Mouse (Mus musculus): Measurements from ENCODE around the gene Cep170. TPM values are rescaled to one million over a fixed set of nuclear protein-coding genes. Genes with fewer than 3 reads are reported as not detected.
A peak's percentile ranks its signal among the peaks of the same experiment; 100 is the strongest.

Cep170 gene
- polyA plus RNA-seq, 1 experiment from 2014 or later, result 7.3 TPM

DNA sequence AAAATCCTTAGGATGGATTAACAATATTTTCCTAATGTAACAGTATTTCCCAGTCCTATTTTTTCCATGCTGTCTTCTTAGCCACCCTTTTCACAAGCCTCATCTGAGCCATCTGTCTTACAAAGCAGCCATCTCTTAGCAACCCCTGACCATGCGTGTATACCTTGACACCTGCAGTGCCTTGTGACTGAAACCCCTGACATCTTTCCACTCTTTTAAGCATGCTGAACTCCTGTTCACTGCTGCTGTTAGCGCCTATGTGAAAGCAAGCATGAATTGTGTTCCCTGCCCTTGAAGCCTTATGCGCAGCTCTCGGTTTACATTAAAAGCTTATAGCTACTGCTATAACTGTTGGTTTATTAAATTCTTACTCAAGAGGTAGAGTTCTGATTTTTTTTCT is 11.2 kb upstream of the Cep170 start:
- H3K4me1 ChIP-seq (replicated peaks), result peaks cover 58% of the 10 kb centered on the region
- no peak for ATAC-seq (ENCODE audit: insufficient read depth)
- WGBS (ENCODE audit: insufficient replicate concordance), result 79% methylated on average over 4 of the region's 4 CpGs
- no peaks in the 10 kb centered on the region for H3K27me3 ChIP-seq
- no peak overlapping the region for H3K27ac ChIP-seq (replicated peaks)
- no peak overlapping the region for H3K4me2 ChIP-seq
- no peak overlapping the region for H3K4me3 ChIP-seq (replicated peaks)
- H3K9me3 ChIP-seq (replicated peaks), result no peaks in the 10 kb centered on the region
- H3K9ac ChIP-seq, result no peak overlapping the region
- H3K36me3 ChIP-seq (replicated peaks), result no peaks in the 10 kb centered on the region

DNA sequence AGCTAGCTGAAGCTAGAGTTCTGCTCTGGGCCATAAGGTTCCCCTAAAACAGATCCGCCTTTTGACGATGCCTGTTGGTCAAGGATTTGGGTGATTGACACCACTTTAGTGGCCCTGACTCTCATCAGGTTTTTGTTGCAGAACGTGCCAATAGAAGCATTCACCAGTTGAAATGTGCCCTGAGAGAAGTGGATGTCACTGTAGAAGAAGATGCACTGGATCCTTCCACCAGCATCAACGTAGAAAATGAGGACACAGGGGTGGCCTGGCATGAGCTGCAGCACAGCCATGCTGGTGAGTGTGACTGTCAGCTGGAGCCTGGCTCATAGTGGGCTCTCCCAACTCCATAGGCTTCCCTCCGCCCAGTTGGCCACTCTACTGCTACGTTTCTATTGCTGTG is 10.7 kb upstream of the Cep170 start:
- no peak for ATAC-seq (ENCODE audit: insufficient read depth)
- Histone ChIP-seq H3K4me2 (no peak overlapping the region), H3K9me3 (replicated peaks) (no peaks in the 10 kb centered on the region), H3K4me3 (replicated peaks) (no peak overlapping the region), H3K4me1 (replicated peaks) (peaks cover 60% of the 10 kb centered on the region), H3K36me3 (replicated peaks) (no peaks in the 10 kb centered on the region), H3K27me3 (no peaks in the 10 kb centered on the region), H3K27ac (replicated peaks) (no peak overlapping the region), H3K9ac (no peak overlapping the region)
- whole genome bisulfite sequencing (ENCODE audit: insufficient replicate concordance), result 77% methylated on average over 6 of the region's 6 CpGs

GRCm38 (mm10) chr1:176823889-176824288 is 10.0 kb upstream of the Cep170 start:
- Histone ChIP-seq H3K4me3 (replicated peaks) (no peak overlapping the region), H3K4me2 (peak overlapping the region; percentile 23; the same call in 1 of the 2 replicates), H3K36me3 (replicated peaks) (no peaks in the 10 kb centered on the region), H3K4me1 (replicated peaks) (peaks cover 57% of the 10 kb centered on the region), H3K9me3 (replicated peaks) (no peaks in the 10 kb centered on the region), H3K27me3 (no peaks in the 10 kb centered on the region), H3K9ac (no peak overlapping the region), H3K27ac (replicated peaks) (no peak overlapping the region)
- ATAC-seq (ENCODE audit: insufficient read depth), result no peak
- 45% methylated on average over 8 of the region's 8 CpGs for WGBS (ENCODE audit: insufficient replicate concordance)

DNA sequence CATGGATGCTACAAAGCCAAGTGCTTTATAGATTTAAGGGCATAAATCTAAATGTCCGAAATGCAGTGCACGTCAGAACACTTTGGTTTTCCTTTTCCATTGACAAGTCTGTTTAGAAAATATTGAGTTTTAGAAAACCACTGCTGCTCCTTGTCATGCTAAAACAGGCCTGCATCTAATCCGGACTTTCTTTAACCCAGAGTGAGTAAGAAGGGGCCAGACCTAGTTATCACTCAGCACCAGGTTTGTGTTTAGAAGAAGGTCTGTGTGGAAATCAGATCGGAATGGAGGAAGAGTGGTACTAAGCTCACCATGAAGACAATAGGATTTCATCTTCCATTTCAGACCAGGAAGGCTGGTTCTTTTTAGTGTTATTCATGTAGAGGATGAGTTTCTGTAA is 9.1 kb upstream of the Cep170 start:
- Histone ChIP-seq H3K4me1 (replicated peaks) (peaks cover 66% of the 10 kb centered on the region), H3K4me2 (peak overlapping the region; percentile 11; the same call in 1 of the 2 replicates), H3K4me3 (replicated peaks) (no peak overlapping the region), H3K9me3 (replicated peaks) (no peaks in the 10 kb centered on the region), H3K9ac (no peak overlapping the region), H3K27ac (replicated peaks) (no peak overlapping the region), H3K36me3 (replicated peaks) (no peaks in the 10 kb centered on the region), H3K27me3 (no peaks in the 10 kb centered on the region)
- peak; percentile 40; the same call in 1 of the 2 replicates for ATAC-seq (ENCODE audit: insufficient read depth)
- WGBS (ENCODE audit: insufficient replicate concordance), result 19% methylated on average over 4 of the region's 4 CpGs

- no peak overlapping the region for H3K27ac ChIP-seq (replicated peaks)
- H3K9ac ChIP-seq, result no peak overlapping the region
- no peaks in the 10 kb centered on the region for H3K9me3 ChIP-seq (replicated peaks)
- H3K27me3 ChIP-seq, result no peaks in the 10 kb centered on the region
- peak; percentile 84 for ATAC-seq (ENCODE audit: insufficient read depth)
- H3K36me3 ChIP-seq (replicated peaks), result no peaks in the 10 kb centered on the region
- 4% methylated on average over 1 of the region's 1 CpGs for WGBS (ENCODE audit: insufficient replicate concordance)
- H3K4me2 ChIP-seq, result peak overlapping the region; percentile 45
- H3K4me3 ChIP-seq (replicated peaks), result 0 out of 2 replicates have a peak overlapping the region, but pooled peaks have one; percentile 6
- peaks cover 63% of the 10 kb centered on the region for H3K4me1 ChIP-seq (replicated peaks)
These were observed 8.1 kb upstream of the Cep170 start for GRCm38 (mm10) chr1:176821929-176822328.

- Histone ChIP-seq H3K9me3 (replicated peaks) (no peaks in the 10 kb centered on the region), H3K36me3 (replicated peaks) (no peaks in the 10 kb centered on the region), H3K4me3 (replicated peaks) (no peak overlapping the region), H3K4me1 (replicated peaks) (peaks cover 62% of the 10 kb centered on the region), H3K27me3 (no peaks in the 10 kb centered on the region), H3K4me2 (no peak overlapping the region), H3K27ac (replicated peaks) (peak overlapping the region; percentile 58), H3K9ac (no peak overlapping the region)
- no peak for ATAC-seq (ENCODE audit: insufficient read depth)
- WGBS (ENCODE audit: insufficient replicate concordance), result 35% methylated on average over 6 of the region's 6 CpGs
These were observed 4.9 kb upstream of the Cep170 start for GRCm38 (mm10) chr1:176818763-176819162.

DNA sequence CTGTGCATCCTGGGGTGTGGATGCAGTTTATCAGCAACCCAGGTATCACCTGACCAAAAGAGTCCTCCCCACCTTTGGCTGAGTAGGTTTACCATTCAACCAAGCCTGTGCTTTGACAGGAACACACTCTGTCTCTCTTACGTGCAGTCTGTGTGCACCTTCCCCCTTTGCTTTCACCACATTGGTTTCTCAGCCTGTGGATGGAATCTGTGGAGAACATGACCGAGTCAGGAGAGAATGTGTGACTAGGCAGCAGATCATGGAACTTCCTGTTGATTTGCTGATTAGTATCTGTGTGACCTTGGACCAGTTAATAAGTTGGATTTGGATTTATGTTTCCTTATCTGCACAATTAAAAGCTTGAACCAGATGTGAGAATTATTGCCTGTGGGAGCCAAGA is 4.3 kb upstream of the Cep170 start:
- Histone ChIP-seq H3K9ac (no peak overlapping the region), H3K27me3 (no peaks in the 10 kb centered on the region), H3K36me3 (replicated peaks) (no peaks in the 10 kb centered on the region), H3K4me2 (no peak overlapping the region), H3K4me1 (replicated peaks) (peaks cover 58% of the 10 kb centered on the region), H3K4me3 (replicated peaks) (no peak overlapping the region), H3K27ac (replicated peaks) (peak overlapping the region; percentile 58), H3K9me3 (replicated peaks) (no peaks in the 10 kb centered on the region)
- ATAC-seq (ENCODE audit: insufficient read depth), result no peak
- WGBS (ENCODE audit: insufficient replicate concordance), result 42% methylated on average over 2 of the region's 2 CpGs

DNA sequence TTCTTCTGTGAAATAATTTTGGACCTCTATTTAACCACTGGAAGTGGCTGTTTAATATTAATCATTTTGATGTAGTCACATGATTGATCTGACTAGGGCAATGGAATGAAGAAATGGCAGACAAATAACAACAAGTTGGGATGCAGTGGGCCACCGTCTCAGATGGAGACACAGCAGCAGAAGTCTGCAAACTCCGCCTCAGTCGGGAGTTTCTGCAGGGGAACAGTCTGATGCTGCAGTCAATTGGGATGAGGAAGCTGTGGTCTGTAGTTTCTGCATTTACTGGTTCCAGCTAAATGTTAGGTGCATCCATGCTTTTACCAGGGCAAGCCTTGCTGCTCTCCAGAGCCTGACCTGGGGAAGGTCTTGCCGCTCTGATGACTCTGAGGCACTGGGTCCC is 2.9 kb upstream of the Cep170 start:
- Histone ChIP-seq H3K4me1 (replicated peaks) (peaks cover 55% of the 10 kb centered on the region), H3K9ac (no peak overlapping the region), H3K4me3 (replicated peaks) (no peak overlapping the region), H3K36me3 (replicated peaks) (no peaks in the 10 kb centered on the region), H3K4me2 (no peak overlapping the region), H3K27ac (replicated peaks) (no peak overlapping the region), H3K27me3 (no peaks in the 10 kb centered on the region), H3K9me3 (replicated peaks) (no peaks in the 10 kb centered on the region)
- no peak for ATAC-seq (ENCODE audit: insufficient read depth)
- WGBS (ENCODE audit: insufficient replicate concordance), result 57% methylated on average over 4 of the region's 4 CpGs

GRCm38 (mm10) chr1:176814591-176815062 is 760 bp upstream of the Cep170 start, which contains the start of gene Sdccag8:
Gene Sdccag8, plus strand, starts transcription at chr1:176814660.
- Histone ChIP-seq H3K4me1 (replicated peaks) (peaks cover 42% of the 10 kb centered on the region), H3K9me3 (replicated peaks) (no peaks in the 10 kb centered on the region), H3K27me3 (no peaks in the 10 kb centered on the region), H3K27ac (replicated peaks) (peak within 1 kb of the TSS; percentile 98), H3K9ac (peak within 1 kb of the TSS; percentile 92), H3K4me2 (peak within 1 kb of the TSS; percentile 76), H3K36me3 (replicated peaks) (no peaks in the 10 kb centered on the region), H3K4me3 (replicated peaks) (peak within 1 kb of the TSS; percentile 84)
- under 1% methylated on average over 25 of the region's 25 CpGs for WGBS (ENCODE audit: insufficient replicate concordance)
- ATAC-seq (ENCODE audit: insufficient read depth), result peak; percentile 92

GRCm38 (mm10) chr1:176813292-176814035 is 403 bp downstream of the Cep170 start:
- Histone ChIP-seq H3K36me3 (replicated peaks) (no peaks in the 10 kb centered on the region), H3K27me3 (no peaks in the 10 kb centered on the region), H3K4me1 (replicated peaks) (peaks cover 38% of the 10 kb centered on the region), H3K9me3 (replicated peaks) (no peaks in the 10 kb centered on the region), H3K27ac (replicated peaks) (peak overlapping the region; percentile 98), H3K4me3 (replicated peaks) (peak overlapping the region; percentile 84), H3K4me2 (peak overlapping the region; percentile 76), H3K9ac (peak overlapping the region; percentile 92)
- WGBS (ENCODE audit: insufficient replicate concordance), result under 1% methylated on average over 55 of the region's 75 CpGs
- ATAC-seq (ENCODE audit: insufficient read depth), result peak; percentile 56

DNA sequence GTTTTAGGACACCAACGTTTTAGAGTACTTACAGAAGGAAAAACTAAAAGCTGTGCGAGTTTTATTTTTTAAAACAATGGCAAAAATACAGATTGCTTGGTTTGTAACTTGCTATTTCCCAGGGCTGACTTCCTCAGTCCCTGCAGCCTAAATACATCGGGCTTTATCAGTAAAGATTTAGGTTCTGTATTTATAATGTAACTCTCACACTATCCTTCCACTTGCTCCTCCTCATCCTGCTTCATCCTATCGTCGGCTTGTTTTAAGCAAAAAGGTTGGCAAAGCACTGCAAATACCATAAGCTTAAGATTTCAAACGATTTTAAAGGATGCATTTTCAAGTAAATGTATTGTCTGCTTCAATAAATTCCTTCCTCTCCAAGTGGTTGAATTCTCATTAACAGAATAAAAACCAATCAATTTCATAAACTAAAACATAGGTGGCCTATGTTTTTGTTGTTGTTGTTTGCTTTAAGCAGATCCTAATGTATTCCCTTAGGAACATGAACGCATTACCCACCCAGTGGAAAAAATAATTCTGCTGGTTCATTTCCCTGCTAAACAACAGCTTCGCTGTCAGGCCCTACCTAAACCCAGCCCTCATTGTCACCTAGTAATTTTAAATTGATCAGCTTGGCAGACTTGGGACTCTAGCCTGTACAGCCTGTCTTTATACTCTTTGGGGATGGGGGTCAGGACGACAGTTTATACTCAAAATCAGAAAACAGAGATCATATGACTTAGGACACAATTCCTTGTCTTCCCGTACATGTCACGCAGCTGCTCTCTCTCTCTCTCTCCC is 1.2 kb downstream of the Cep170 start:
- Histone ChIP-seq H3K36me3 (replicated peaks) (no peaks in the 10 kb centered on the region), H3K27me3 (no peaks in the 10 kb centered on the region), H3K9me3 (replicated peaks) (no peaks in the 10 kb centered on the region), H3K27ac (replicated peaks) (peak overlapping the region; percentile 98), H3K9ac (peak overlapping the region; percentile 92), H3K4me2 (peak overlapping the region; percentile 76), H3K4me1 (replicated peaks) (peaks cover 30% of the 10 kb centered on the region), H3K4me3 (replicated peaks) (peak overlapping the region; percentile 84)
- WGBS (ENCODE audit: insufficient replicate concordance), result 12% methylated on average over 11 of the region's 11 CpGs
- ATAC-seq (ENCODE audit: insufficient read depth), result no peak
